Mouse (Mus musculus) thymus, postnatal 10 days (tissue): Measurements from ENCODE around the gene Gxylt1.
"Not testable (repeated sequence)": the region's sequence is repeated elsewhere in the genome, so short reads cannot be mapped to it uniquely, and the experiment has no call there.

Source experiments
- DNase-seq, 2 experiments: peaks; one replicate each; pipeline ENCODE4 v3.0.0; 2021; ENCODE audit warnings: low spot score in 2 of 2

The Gxylt1 gene

DNA sequence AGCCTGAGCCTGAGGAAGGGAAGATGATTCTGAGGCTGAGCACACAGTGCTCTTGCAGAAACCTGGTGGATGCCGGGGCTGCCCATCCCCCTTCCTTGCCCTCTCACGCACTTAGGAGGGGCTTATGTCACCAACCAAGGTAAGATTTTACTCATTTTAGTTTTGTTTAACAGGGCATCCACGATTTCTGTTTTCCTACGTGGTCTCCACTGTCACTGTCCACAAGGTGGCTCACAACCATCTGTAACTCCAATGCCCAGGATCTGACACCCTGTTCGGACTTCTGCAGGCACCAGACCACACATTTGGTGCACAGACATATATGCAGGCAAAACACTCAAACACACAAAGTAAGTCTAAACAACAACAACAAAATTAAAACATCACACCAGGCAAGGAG lies 12.2 kb downstream of the Gxylt1 start:
- DNase-seq: no peak

DNA sequence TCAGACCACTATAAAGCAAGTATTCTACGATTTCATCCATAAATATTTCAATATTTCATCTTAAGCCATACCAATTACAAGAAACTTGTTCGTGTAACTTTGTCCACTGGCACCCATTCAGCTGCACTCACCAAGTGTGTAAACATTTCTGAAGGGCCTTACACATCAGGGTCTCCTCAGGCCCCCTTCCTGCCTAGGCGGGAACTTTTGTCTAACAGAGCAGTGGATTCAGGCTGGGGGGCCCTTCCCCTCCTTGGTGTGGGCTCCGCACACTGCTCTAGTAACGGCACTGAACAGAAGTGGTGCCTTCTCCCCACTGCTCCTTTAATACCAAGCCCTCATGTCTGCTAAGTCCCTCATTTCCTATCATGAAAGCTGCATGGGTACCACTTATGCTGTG lies 12.7 kb downstream of the Gxylt1 start:
- no peak for DNase-seq

DNA sequence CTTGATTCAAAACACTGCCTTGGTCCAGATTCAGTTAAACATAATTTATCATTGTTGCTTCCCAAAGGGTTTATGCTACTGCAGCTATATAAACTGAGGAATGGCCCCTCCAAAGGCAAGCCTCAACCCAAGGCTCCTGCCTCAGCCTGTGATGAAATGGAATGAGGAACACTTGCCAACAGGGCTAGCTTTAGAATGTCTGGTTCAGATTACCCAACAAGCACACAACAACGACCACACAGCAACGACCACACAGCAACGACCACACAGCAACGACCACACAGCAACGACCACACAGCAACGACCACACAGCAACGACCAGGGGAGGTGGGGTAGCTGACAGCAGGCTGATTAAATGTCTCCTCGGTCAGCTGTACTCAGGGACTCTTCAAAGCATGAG lies 15.0 kb downstream of the Gxylt1 start:
- DNase-seq: no peak

DNA sequence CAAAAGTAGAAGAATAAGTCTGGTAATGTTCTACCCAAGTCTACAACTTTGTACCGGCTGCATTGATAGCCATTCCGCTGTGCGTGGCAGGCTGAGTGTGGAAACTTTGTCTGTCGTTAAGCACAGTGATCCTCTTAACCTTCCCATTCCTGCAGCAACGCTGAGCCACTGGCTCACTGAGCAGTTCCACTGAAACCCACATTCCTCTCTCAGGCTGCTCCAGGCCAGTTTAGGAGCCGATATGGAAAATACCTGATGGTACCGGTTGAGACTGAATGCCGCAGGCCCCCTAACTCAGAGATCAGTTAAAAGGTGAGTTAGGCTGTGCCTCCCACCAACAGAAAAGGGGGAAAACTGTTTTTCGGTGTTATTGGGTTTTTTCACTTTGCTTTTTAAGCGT lies 19.7 kb downstream of the Gxylt1 start:
- DNase-seq: no peak

DNA sequence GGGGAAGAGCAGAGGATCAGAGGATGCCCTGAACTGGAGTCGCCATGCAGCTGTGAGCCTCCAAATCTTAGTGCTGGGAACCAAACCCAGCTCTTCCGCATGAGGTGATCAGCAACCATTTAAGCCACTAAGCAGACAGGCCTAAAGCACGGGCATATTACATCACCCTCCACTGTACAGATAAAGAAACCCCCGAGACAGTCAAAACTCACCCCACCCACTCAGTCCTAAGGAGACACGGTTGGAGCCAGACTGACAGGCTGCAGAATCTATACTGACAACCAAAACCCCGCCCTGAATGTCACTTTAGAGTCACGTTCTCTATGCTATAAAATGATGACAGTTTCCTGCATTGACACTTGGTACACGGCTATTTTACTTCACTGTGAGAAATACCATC lies 21.8 kb downstream of the Gxylt1 start:
- DNase-seq: no peak

DNA sequence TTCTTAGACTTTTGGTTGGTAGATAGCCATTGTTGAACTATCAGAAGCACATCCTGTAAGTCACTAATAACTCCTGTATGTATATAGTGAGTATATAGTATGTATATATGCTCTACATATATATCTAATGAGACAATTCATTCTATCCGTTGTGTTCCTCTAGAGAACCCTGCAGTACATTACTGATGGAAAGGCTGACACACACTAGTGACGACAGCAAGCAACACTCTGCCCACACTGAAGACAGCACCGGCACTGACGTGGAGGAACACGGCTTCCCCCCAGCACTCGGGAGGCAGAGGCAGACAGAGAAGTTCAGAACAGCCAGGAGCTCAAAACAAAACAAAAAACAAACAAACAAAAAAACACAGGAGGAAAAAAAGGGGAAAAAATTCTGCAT lies 22.6 kb downstream of the Gxylt1 start:
- no peak for DNase-seq

DNA sequence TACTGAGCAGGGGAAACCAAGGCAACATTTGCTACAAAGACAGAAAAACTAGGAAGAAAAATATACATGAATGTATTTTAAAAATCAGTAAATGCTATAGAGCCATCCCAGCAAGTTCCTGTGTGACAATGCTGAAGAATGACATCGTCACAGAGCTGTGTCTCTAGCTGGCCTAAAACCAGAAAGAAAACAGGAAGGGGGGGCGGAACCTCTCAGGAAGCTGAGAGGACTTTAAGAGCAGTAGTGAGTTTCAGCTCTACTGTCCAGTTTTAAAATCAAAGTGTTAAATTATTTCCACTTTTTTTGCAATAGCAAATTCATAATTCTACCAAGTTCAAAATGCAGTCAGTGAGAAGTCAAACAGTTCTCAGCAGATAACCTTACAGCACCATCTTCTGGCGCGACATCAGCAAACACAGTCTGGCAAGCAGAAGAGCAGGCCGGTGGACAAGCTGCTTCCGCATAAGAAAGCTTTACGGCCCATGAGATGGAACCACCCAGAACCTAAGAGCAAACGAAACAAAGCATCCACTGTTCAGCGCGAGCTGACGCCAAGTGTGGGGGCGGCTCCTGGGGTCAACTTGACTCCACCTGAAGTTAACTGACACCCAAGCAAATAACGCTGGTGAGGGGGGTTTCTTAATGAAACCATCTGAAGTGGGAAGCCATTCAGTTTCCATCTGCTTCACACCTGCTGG lies 23.3 kb downstream of the Gxylt1 start:
- no peak for DNase-seq

DNA sequence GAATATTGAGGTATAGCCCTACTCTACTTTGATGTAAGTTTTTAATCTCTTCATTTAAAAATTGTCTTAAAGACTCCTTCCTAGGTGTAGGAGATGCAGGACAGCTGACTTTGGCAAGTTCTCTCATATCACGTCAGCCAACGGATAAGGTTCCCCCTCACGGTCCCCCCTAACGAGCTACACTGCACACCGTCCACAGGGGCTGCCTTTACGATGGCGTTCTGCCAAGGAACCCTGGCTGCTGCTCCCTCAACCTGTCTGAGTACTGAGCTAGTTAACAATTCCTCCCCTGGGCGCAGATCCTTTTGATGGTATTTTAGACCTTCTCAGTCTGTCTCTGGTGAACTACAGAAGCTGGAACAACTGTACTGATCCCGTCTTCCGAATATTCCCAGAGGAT lies 31.8 kb downstream of the Gxylt1 start:
- DNase-seq: no peak

DNA sequence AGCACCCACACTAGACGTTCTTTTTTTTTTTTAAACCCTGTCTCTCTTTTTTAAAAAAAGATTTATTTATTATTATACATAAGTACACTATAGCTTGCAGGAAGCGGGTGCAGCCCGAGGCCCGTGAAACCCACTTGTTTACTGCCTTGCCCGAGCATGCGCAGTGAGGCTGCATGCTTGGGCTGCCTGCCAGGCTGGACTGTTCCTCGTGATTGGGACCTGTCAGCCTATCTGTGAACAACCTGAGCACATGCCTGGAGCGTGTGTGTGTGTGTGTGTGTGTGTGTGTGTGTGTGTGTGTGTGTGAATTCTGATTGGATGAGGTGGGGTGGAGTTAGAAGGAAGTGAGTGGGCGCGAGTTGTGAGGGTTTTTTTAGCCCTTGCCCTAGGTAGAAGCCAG lies 38.5 kb downstream of the Gxylt1 start:
- not testable (repeated sequence) for DNase-seq

DNA sequence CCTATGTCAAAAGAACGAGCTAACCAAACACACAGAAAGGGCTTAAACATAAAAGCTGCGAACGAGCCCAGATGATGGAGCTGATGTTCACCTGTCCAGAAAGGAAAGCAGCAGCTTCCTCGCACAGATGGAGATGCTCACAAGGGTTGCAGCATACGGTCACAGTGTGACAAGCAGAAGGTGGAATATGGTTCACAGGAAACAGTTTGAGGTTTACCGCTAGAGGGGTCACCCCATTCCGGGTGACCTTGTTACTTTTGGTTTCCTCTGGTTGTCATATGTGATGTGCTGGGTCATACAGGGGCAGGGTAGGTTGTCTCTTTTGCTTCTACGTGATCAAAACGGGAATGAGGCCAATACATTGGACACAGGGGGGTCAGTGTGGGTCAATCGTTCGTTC lies 46.0 kb downstream of the Gxylt1 start:
- peak; percentile 17 to 24 for DNase-seq

DNA sequence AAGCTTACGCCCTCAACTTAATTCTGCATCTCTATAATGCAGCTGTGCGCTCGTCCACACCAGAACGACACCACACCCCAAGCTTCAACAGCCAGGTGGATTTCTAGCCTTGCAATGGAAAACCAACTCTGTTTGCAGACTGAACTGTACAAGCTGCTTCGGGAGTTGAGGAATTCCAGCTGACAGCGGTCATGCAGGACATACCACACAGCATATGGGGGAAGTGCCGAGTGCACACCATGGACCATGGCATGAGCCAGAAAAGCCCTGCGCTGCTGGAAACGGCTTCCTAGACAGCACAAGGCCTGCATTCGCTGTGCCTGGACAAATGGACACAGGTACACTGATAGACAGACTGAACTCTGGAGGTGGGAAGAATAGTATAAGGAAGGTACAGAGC lies 46.6 kb downstream of the Gxylt1 start:
- no peak for DNase-seq

DNA sequence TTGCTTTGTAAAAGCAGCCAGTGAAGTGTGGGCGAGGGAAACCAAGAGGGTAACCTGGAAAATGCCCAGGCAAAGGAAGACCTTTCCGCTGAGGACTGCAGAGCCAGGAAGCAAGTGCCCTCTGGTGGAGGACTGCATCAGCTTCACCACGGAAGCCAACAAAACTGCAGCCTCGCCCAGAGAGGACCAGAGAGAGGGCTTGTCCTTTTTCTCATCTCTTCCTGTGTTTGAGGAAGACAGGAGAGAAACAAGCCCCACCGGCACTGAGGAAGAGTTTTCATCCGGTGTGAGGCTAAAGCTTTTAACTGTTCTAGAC lies 47.3 kb downstream of the Gxylt1 start:
- peak in 1 of 2 experiments; percentile 36 for DNase-seq

DNA sequence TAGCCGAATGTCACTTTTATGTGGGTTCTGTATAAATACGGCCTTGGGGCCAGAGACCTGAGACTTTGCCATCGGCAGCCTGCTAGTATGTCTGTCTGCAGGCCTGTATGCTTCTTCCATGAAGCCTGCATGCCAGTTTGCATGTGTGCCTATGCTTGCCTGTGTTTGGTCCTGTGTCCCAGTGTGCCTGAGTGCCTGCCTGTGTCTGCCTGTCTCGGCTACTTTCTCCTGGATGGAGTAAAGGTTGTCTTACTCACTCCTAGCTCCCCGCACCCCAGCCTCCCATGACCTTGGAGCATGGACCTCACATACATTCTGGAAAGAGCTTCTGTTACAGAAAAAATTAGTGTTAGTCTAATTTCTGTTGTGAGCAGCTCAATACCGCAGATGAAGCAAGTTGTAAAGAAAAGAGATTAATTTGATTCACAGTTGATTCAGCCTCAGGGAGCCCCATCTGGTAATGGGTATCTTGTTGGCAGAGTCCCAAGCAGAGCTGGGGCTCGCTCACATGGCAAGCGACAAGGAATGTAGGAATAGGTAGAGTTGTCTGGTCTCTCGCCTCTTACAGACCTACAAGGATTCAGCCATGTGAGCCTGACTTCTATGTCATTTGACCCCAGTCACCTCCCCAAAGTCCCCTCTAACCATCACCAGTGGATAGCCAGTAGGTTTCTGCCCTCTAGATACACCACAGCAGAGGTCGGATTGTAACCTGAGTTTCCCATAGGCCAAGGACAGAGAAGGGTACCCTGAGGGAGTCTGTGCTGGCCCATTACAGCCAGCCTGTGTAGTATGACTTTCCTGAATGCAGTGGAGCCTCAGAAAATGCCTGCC lies 47.8 kb downstream of the Gxylt1 start:
- DNase-seq: no peak

DNA sequence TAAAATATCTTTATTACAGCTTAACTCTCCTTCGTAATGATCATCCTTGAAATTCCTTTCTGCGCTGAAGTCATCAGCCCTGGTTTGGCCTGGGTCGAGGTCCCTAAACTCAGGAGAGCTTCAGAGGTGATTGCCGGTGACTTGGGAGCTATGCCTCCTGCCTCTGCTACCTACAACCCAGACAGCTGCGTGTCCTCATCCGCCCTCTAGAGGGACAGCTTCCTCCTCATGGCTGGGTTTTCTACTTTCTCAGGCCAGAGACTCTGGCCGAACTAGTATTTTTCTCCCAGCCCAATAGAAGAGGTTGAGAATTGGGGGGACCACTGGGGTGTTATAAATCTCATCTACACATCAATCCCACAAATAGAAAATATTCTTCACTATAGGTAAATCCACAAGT lies 52.5 kb downstream of the Gxylt1 start:
- no peak for DNase-seq

DNA sequence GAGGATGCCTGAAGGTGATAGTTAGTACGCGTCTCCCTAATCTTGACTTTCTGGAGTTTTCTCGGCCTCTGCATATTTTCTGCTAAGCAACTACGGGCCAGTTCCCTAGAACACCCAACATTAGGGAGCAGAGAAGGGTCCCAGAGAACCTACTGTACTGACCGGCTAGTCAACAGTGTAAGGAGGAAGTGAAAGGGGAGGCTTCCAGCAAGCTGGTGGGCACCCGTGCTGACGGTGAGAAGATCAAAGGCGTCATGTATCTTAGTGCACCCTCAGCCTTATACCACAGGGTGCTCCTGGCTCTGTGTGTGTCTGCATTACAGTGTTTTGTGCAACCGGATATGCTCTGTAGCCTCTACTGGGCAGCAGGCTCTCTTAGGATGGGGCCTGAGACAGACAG lies 62.4 kb downstream of the Gxylt1 start:
- DNase-seq: no peak

DNA sequence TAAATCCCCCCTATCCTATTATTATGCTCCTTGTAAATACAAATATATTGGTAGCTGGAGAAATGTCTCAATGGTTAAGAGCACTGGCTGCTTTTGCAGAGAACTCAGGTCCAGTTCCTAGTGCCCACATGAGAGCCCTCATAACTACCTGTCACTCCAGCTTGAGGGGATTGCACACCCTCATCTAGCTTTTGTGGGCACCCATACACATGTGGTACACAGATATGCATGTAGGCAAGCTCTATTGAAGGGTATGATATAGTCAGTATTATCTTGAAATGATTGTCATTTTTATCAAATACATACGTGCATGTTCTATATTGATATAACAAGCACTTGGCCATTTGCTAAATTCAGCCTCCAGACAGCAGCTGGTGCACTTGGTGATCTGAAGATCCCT lies 70.1 kb downstream of the Gxylt1 start:
- no peak for DNase-seq

DNA sequence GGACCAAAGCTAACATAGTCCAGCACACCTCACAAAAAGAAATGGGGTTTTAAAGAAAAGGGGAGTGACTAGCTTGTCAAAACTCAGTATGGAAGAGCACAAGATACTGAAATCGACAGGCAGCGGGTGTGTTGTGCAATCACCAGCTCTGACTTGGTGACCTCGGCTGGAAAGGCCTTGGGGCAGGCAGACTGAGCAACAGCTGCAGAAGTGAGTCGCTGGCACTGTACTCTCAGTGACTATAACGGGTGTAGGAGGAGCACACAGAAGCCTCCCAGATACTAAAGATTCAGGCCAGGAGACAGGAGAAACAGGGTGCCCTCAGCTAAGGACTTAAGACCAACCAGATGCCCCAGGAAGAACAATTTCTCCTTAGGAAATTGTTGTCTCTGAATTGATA lies 73.0 kb downstream of the Gxylt1 start:
- DNase-seq: no peak

DNA sequence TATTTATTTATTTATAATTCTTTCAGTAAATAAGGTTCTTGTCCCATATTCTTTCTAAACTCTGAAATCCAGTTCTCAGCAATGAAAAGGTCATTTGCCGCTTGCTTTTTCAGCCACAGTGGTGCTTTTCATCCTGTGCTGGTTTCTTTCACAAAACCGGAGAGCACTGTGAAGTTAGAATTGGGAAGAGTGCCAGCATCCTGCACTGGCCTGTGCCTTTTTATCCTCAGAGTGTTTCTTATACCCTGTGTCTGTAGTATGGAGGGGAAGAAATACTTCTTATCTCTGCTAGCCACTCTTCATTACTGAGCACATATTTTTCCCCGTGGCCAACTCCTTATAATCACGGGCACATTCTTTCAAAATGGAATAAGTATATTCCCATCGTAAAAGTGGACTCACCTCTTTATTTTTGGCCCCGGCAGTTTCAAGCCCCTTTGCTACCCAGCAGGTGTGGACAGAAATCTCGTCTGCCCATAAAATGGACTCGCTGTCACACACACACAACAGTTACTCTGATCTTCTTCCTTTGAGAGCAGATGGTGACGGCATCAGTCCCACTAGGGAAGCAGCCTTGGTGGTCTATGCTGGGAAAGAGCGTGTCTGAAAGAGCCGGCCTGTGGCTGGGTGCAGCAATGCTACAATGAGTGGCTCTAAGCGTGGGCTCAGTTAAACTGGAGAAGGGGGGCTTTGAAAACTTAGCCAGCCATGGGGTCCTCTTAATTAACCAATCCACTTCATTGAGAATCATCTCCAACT lies 83.4 kb downstream of the Gxylt1 start:
- no peak for DNase-seq
